Mouse (Mus musculus): ENCODE results near the gene Olfr576.

Olfr576 gene

DNA sequence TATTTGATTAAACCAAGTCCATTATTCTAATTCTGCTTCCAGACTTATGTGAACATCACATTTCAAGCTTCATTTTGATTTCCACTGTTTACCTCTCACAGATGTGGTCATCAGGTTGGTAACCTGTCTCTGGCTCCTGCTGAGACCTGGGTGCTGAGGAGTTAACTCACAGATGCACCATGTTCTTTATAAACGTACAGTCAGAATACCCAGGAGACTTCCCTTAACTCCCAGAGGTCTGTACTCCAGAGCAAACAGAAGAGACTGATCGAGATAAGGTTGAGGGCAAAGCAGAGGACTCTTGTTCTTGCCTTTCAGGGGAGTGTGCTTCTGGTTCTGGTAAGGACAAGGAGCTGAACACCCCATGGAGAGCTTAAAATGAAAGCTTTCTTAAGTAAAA is at the start of gene Olfr576:
TSS of gene Olfr576 (plus strand) at position 301 of the 400 bp plus-strand sequence.
- no peak for DNase-seq

DNA sequence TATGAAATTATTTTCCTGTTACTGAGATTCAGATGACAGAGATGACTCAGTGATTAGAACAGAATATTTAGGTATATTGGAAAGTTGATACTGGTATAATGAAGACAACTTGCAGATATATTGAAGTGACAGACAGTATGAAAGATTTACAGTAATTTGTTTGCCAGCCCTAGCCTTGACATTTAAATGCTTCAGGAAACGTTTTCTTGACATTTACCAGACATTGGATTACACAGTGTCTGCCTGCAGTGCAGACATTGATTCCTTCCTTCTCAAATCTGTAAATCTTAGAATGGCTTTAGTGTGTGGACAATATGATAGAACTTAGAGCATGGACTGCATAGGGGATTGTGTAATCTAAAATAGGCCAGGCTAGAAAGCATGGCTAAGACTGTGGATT is 47.2 kb upstream of the Olfr576 start:
- DNase-seq, result no peak

DNA sequence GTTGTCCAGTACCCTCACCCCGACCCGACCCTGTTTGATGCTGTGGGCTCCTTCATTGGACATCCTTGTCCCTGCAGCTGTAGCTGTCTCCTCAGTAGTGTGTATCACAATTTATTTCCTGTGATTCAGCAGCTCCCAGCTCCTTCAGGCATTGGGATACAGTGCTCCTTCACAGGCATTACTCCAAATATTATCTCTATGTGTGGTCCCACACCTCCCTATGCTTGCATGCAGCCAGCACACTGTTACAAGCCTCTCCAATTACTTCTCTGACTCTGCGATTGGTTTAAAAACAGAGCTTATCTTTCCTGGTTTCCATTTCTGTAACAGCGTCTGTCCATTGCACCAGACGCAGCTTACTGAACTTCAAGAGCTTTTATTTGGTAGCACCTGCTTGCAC is 46.1 kb upstream of the Olfr576 start:
- DNase-seq, result no peak

DNA sequence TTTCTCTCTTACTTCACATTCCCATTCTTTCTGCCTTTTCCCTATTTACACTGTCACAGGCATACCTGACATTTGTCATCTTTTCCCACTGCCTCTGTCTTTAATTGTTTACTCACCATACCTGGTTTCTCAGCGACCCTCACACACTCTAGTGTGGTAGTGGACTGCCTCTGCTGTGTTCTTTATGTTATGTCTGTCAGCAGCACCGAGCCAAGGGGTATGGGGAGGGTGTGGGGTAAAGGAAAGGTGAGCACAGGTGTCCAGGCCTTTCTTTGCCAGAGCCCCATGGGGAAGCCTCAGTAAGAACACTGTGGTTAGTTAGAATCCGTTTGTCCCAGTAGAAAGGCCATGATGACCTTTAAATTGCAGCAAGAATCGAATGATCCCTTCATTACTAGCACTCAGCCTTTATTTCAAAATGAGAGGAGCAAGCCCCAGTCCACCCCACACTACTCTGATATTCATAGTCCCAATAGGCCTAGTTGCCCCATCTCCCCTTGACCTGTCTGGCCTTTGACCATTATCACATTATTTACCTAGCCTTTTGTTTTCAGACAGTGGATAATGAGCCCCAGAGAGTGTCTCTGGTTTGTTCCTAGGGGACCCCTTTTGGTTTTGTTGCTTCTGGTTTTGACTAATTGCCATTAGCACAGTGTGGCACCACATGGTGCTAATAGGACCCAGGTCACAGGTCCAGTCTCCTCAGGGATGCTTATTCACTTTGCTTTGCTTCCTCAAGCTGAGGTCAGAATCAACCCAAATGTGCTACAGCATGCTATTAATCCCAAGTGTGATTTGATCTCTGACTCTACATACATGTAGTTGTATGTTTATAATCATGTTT is 45.2 kb upstream of the Olfr576 start, which contains the start of gene Olfr571:
TSS of gene Olfr571 (minus strand) at position 505 of the 844 bp plus-strand sequence.
- no peak for DNase-seq

DNA sequence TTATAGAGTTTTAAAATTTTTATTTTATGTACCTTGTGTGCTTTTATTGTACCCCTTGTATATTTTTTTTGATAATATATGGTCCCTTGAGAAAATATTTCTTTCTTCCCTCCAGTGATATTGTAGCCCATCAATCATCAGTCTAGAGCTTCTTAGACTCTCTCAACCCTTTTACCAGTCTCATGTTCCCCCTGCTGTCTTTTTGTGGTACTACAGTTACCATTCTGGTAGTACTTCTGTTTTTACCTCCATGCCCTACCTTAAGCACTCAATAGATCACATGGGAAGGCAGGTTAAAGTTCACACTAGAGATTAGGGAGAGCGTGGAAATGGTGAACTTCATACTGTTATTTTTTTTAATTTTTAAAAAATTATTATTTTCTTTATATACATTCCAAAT is 42.8 kb upstream of the Olfr576 start:
- peak in 1 of 2 experiments; percentile 1 for DNase-seq

DNA sequence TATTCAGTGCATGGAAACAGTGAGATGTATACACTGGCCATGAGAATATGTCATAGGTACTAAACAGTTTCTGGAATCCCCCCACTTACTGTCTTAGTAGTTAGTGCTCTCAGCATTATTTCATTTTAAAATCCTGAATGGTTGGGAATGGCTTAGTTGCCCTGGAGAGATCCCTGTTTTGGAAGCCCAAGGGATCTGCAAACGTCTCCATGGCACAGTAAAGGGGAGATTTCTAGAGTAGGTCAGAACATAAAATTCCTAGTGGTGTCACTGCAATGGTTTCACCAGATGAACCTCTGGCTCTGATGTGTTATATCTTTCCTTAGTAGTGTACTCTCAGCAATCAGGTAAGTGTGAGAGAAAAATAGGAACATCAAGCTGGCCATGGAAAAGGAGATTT is 38.4 kb upstream of the Olfr576 start, which contains the start of gene Olfr572:
TSS of gene Olfr572 (plus strand) at position 301 of the 400 bp plus-strand sequence.
- DNase-seq, result no peak

DNA sequence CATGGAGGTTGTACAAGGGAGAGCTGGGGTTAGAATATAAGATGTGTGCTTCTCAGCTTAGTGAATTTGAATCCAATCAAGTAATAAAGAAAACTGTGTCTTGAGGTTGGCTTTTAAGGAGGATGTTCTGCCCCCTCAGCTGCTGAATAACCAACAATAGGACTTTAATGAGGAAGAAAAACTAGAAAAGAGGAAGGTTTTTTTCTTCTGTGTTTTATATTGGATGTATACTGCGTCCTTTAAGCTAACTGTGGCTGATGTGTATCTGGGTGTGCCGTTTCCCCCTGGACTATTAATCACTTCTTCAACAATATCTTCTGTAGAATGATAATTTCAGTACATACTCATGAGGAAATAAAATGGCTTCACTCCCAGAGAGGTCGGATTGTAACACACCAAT is 35.4 kb upstream of the Olfr576 start:
- DNase-seq, result no peak

DNA sequence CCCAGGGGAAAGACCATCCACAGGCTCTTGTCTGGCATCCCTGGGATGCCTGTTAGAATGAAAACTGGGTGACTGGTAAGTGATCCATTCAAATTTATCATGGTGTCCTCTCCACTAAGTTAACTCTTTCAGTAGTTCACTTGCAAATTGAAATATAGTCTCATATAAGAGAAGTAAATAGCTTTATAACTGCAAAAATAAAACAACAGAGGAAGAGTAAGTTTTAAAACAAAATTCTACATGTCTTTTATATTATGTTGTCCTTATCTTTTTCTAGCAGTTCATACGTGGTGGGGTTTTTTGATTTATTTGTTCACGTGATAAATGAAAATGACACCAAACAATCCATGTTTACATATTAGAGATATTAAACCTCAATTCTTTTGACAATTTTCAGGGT is 20.0 kb upstream of the Olfr576 start, which contains the start of gene Olfr573-ps1:
TSS of gene Olfr573-ps1 (minus strand) at position 101 of the 400 bp plus-strand sequence.
- no peak for DNase-seq

DNA sequence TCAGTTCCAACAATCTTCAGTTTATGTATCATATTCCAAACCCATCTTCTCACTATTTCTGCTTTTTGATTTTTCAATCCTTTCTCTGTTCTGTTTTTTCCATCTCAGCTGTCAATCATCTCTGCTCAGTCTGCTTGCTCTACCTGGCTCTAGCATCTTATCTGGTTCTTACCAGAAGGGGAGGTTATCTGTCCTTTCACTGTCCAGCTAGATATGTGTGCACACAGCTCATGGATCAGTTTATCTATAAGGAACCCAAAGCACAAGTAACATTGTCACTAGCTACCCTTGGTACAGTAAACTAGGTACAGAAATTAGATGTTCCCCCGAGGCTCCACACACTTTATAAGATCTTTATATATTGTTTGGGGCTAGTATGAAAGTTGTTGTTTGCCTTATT is 19.0 kb upstream of the Olfr576 start:
- DNase-seq, result no peak

DNA sequence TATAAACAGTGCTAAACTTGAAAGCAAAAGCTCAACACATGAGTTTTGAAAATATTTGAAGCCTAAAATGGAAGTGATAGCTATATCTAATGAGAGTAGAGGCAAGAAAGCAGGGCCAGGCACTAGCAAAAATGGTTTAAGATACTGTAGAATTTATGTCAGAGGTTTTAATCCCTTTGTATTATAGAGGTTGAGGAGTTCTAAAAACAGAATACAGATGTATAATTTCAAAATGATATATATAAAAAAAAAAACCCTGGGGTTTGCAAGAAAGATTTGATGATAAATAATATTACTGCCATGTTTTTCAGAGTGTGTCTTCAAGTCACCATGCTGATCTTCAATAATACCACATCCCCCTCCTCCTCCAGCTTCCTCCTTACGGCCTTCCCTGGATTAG is 14.3 kb upstream of the Olfr576 start, which contains the start of gene Olfr574:
TSS of gene Olfr574 (plus strand) at position 301 of the 400 bp plus-strand sequence.
- DNase-seq, result no peak

DNA sequence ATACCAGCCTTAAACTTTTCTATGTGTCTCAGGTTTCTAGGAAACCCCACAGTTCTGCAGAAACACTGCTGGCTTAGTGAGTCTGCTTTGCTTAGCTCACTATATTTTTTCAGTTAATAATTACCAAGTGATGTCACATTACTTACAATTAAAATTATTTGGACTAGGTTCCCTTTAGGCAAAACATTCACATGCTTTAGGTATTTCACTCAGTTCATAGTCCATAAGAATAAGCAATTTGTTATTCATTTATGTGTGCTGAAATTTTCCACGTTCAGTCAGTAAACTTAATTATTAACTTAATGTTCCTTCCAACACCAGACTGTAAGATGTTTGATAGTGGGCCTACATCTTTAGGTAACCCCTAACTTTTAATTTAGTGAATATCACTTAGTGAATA is 11.7 kb upstream of the Olfr576 start:
- DNase-seq, result no peak

DNA sequence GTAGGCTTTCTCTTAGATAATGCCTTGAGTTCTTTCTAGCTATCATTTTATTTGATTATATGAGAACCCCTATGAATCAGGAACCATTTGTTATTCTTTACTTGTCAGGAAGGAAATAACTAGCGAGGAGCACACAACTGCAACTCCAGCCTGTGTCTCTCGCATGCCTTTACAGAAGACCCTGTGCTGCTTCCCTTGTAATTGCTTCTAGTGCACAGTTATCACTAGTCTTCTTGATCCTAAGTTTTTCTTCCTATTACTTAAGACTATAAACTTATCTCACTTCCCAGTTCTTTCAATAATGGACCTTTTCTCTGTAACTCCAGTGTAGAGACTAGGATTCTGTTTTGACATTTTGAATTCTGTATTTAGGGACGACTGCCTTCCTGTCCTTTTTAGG is 4.3 kb upstream of the Olfr576 start:
- no peak for DNase-seq

DNA sequence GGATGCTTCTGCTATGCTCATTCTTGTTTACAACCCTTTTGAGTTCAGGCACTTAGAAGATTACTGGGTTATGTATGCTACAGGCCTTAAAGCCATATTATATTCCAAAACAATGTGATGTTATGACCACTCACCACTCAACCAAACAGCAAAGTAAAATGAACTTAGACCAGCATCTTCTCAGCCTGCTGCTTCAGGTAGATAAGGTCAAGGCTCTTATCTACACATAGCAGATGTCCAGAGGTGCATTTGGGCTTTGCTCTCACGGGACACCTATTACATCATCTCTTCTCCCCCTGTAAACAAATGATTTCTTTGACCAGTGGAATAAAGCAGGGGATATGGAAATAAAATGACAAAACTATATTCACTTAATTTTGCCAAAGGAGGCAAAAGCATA is 3.9 kb upstream of the Olfr576 start, which contains the start of gene Olfr575:
TSS of gene Olfr575 (minus strand) at position 183 of the 400 bp plus-strand sequence.
- no peak for DNase-seq

DNA sequence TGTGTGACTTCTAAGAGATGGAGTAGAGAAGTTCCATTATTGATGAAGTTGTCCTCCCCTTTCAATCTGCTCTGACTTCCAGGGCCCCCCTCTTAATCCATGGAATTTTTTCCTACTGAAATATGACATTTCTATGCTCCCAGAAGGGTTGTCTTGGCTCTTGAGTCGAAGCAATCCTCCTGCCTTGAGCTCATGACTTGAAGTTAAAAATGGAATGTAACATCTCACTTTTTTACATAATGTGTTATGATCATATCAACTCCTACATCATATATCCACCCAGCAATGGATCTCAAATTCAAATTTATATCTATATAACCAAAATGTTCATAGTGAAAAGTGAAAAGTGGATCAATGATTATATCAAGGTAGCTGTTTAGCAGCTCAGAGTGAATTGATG is 11.9 kb downstream of the Olfr576 start:
- no peak for DNase-seq

DNA sequence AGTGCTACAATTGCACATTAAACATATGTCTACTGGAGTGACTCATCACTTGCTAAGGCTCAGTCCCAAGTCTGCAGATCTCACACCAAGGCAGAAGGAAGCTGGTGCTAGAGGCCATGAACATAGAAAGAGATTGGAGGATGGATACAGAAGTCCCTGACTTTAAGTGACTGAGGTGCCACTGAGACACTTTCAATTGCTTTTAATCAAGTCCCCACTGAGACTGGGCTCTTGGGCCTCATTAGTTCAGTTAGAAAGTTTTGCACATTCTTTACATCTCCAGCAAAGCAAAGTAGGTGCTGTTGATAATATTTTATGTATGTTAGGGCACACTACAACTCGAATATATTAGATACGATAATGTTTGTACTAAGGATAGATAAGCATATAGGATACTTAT is 13.4 kb downstream of the Olfr576 start, which contains the start of gene Olfr577:
TSS of gene Olfr577 (minus strand) at position 101 of the 400 bp plus-strand sequence.
- DNase-seq, result no peak

DNA sequence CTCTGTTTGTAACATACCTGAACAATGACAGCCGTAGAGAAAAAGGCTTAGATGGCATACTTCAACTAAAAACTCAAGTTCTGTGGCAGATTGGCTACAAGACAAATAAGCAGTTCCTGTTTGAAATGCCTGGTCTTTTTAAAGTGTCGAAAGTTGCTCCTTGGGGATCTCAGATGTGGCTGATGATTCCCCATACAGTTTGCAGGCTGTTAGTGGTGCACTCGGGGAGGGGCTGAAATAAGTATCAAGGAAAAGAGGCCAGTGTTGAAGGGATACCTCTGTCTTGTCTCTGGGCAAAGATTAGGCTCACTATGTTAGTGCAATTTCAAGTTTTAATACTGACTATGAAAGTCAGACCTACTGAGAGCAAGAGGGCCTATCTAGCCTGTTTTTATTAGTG is 26.8 kb downstream of the Olfr576 start, which contains the start of gene Olfr578:
TSS of gene Olfr578 (minus strand) at position 101 of the 400 bp plus-strand sequence.
- DNase-seq, result no peak

Data from lung, adult 18-20 months (tissue).